Mouse (Mus musculus): ENCODE data around the gene 4833427G06Rik. TPM values are rescaled to one million over a fixed set of nuclear protein-coding genes. Genes with fewer than 3 reads are reported as not detected.
"Not testable (repeated sequence)": the region's sequence is repeated elsewhere in the genome, so short reads cannot be mapped to it uniquely, and the experiment has no call there.

4833427G06Rik gene
- total RNA-seq (2017), result not detected in 2 replicates

DNA sequence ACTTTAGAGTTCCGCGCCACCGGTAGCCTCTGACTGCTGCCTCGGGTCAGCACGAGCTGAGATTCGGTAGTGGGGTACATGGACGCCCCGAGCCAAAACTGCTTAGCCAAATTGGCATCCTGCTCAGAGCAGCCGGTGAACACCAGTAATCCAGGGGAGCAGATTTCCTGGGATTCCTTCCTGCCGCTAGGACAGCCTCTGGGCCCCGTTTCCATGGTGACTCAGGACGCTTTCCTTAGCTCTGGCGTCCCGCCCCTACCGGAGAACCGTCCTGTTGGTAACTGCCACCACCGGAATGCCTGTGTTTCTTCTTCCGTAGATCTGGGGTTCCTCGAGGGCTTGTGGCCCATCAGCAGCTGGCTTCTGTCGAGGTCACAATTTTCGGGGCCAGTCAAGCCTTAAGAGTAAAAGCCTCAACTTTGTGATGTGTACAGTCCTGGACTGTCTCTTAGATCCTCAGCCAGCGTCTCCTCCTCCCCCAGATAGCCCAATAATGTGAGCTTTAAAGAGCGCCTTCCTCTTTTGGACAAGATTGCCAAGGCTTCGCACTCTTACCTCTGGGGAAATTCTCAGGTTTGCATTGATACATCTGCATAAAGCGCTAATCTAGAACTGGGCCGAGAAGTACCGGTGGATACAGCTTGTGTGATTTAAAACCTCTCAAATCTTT is at the start of gene 4833427G06Rik:
TSS of gene 4833427G06Rik (minus strand) at position 323 of the 670 bp plus-strand sequence.
- ATAC-seq (replicated peaks in 1 of 2; ENCODE audit: insufficient read depth in 1 of 2, low FRiP score in 2 of 2, low TSS enrichment in 1 of 2, low read depth in 1 of 2, poor library complexity in 2 of 2, severe bottlenecking in 2 of 2), result peak; percentile 43 to 52; a peak in 3 of 4 replicates

- ATAC-seq (replicated peaks in 1 of 2; ENCODE audit: insufficient read depth in 1 of 2, low FRiP score in 2 of 2, low TSS enrichment in 1 of 2, low read depth in 1 of 2, poor library complexity in 2 of 2, severe bottlenecking in 2 of 2), result no peak
Measured at GRCm38 (mm10) chr9:51147294-51147693, 45.4 kb upstream of the 4833427G06Rik start.

GRCm38 (mm10) chr9:51146496-51146895 is 44.6 kb upstream of the 4833427G06Rik start:
- ATAC-seq (replicated peaks in 1 of 2; ENCODE audit: insufficient read depth in 1 of 2, low FRiP score in 2 of 2, low TSS enrichment in 1 of 2, low read depth in 1 of 2, poor library complexity in 2 of 2, severe bottlenecking in 2 of 2), result peak in 1 of 2 experiments; percentile 43; a peak in 1 of 4 replicates

DNA sequence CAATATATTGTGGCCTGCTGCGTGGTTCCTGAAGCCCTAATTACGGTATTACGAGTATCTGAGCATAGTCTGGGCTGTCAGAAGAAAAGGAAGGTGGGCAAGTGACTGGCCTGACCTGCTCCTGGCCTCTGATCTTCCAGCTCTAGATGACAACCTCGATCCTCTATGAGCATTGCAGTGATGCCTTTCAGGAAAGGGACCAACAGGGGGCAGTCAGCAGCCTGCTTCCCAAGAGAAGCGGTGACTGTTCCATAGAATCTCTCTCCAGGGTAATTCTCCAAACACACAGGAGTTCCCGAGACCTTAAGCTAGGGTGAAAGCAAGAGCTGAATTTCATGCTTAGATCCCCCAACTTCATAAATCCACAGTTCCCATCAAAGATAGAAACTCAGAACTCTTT is 42.3 kb upstream of the 4833427G06Rik start:
- ATAC-seq (replicated peaks in 1 of 2; ENCODE audit: insufficient read depth in 1 of 2, low FRiP score in 2 of 2, low TSS enrichment in 1 of 2, low read depth in 1 of 2, poor library complexity in 2 of 2, severe bottlenecking in 2 of 2), result no peak

GRCm38 (mm10) chr9:51143437-51143836 is 41.6 kb upstream of the 4833427G06Rik start:
- no peak for ATAC-seq (replicated peaks in 1 of 2; ENCODE audit: insufficient read depth in 1 of 2, low FRiP score in 2 of 2, low TSS enrichment in 1 of 2, low read depth in 1 of 2, poor library complexity in 2 of 2, severe bottlenecking in 2 of 2)

GRCm38 (mm10) chr9:51140711-51141110 is 38.8 kb upstream of the 4833427G06Rik start:
- ATAC-seq (replicated peaks in 1 of 2; ENCODE audit: insufficient read depth in 1 of 2, low FRiP score in 2 of 2, low TSS enrichment in 1 of 2, low read depth in 1 of 2, poor library complexity in 2 of 2, severe bottlenecking in 2 of 2), result no peak

GRCm38 (mm10) chr9:51139401-51139800 is 37.5 kb upstream of the 4833427G06Rik start:
- not testable (repeated sequence) for ATAC-seq (replicated peaks in 1 of 2; ENCODE audit: insufficient read depth in 1 of 2, low FRiP score in 2 of 2, low TSS enrichment in 1 of 2, low read depth in 1 of 2, poor library complexity in 2 of 2, severe bottlenecking in 2 of 2)

GRCm38 (mm10) chr9:51138301-51138700 is 36.4 kb upstream of the 4833427G06Rik start:
- no peak for ATAC-seq (replicated peaks in 1 of 2; ENCODE audit: insufficient read depth in 1 of 2, low FRiP score in 2 of 2, low TSS enrichment in 1 of 2, low read depth in 1 of 2, poor library complexity in 2 of 2, severe bottlenecking in 2 of 2)

- no peak for ATAC-seq (replicated peaks in 1 of 2; ENCODE audit: insufficient read depth in 1 of 2, low FRiP score in 2 of 2, low TSS enrichment in 1 of 2, low read depth in 1 of 2, poor library complexity in 2 of 2, severe bottlenecking in 2 of 2)
Measured at GRCm38 (mm10) chr9:51137836-51138235, 36.0 kb upstream of the 4833427G06Rik start.

- ATAC-seq (replicated peaks in 1 of 2; ENCODE audit: insufficient read depth in 1 of 2, low FRiP score in 2 of 2, low TSS enrichment in 1 of 2, low read depth in 1 of 2, poor library complexity in 2 of 2, severe bottlenecking in 2 of 2), result no peak
Measured at GRCm38 (mm10) chr9:51137432-51137831, 35.6 kb upstream of the 4833427G06Rik start.

DNA sequence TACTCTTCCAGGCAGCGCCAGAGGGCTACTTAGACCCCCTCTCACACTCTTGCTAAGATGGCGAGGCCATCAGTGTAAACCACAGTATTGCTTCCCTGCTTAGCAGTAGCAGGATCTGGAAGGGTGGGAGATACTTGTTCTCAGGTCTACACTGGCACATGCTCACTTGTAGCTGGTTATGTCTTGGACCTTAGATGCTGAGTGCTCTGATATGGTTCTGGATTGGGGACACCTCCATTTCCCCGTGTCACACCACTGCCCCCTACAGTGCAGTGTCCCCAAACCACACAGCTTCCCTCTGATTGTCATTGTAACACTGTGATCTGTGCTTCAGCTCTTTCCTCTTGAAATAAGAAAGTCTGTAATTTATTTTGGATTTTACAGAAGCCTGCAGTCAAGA is 35.1 kb upstream of the 4833427G06Rik start:
- peak in 1 of 2 experiments; percentile 59; a peak in 1 of 4 replicates for ATAC-seq (replicated peaks in 1 of 2; ENCODE audit: insufficient read depth in 1 of 2, low FRiP score in 2 of 2, low TSS enrichment in 1 of 2, low read depth in 1 of 2, poor library complexity in 2 of 2, severe bottlenecking in 2 of 2)

- no peak for ATAC-seq (replicated peaks in 1 of 2; ENCODE audit: insufficient read depth in 1 of 2, low FRiP score in 2 of 2, low TSS enrichment in 1 of 2, low read depth in 1 of 2, poor library complexity in 2 of 2, severe bottlenecking in 2 of 2)
Measured at GRCm38 (mm10) chr9:51114767-51115166, 12.9 kb upstream of the 4833427G06Rik start.

DNA sequence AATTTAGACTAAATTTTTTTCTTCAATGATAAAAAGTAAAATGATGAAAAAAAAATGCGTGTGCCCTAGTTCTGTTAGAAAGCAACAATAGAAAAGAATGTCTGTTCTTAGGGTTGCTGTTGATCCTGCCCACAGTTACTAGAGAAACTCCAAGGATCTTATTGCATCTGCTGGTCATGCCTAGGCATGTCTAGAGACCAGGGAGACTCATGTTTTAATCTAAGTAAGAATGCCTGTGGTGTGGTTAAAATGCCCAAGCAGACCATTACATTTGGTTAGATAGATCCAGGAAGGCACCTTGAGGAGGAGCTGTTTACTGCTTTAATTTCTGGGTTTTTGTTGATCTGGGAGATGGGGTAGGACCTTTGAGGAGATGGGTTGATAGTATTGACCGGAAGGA is 3.9 kb upstream of the 4833427G06Rik start:
- no peak for ATAC-seq (replicated peaks in 1 of 2; ENCODE audit: insufficient read depth in 1 of 2, low FRiP score in 2 of 2, low TSS enrichment in 1 of 2, low read depth in 1 of 2, poor library complexity in 2 of 2, severe bottlenecking in 2 of 2)

- ATAC-seq (replicated peaks in 1 of 2; ENCODE audit: insufficient read depth in 1 of 2, low FRiP score in 2 of 2, low TSS enrichment in 1 of 2, low read depth in 1 of 2, poor library complexity in 2 of 2, severe bottlenecking in 2 of 2), result no peak; a peak in 1 of 4 replicates
Measured at GRCm38 (mm10) chr9:51103808-51104514, 2.1 kb upstream of the 4833427G06Rik start.

DNA sequence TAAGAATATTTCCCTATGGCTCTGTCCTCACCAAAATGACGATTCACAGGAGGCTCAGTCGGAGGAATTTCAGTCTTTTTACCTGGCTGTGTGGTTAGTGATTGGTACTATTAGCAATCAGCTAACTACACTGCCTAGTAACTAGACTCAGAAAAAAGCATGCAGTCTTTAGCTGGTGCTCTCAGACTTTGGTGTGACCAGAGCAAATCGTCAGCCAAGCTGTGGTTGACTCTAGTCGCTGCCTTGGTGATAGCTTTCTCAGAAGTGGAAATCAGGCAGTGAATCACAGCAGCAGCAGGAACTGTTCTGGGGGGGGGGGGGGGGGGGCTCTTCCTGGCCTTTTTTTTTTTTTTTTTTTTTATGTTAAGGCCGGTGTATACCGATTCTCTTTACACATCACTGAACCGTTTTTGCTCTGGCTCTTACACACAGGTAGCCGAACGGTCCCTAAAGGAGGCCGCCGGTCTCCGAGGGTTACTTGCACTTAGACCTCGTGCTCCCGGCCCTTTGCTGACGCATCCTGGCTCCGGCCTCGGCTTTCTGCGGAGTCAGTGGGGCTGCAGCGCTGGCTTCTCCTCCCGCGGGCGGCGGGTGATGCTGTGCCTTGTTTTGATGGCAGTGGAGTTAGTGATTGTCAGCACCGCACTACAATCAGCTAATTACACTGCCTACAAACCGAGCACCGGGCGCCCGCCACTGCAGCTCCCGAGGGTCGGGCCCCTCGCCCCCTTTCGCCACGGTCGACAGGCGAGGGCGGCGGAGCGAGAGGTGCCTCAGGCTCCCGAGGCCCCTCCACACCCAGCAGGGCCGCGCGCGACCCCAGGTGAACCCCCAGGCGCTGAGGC is 1.3 kb upstream of the 4833427G06Rik start:
- ATAC-seq (replicated peaks in 1 of 2; ENCODE audit: insufficient read depth in 1 of 2, low FRiP score in 2 of 2, low TSS enrichment in 1 of 2, low read depth in 1 of 2, poor library complexity in 2 of 2, severe bottlenecking in 2 of 2), result peak; percentile 48 to 57; a peak in 3 of 4 replicates

DNA sequence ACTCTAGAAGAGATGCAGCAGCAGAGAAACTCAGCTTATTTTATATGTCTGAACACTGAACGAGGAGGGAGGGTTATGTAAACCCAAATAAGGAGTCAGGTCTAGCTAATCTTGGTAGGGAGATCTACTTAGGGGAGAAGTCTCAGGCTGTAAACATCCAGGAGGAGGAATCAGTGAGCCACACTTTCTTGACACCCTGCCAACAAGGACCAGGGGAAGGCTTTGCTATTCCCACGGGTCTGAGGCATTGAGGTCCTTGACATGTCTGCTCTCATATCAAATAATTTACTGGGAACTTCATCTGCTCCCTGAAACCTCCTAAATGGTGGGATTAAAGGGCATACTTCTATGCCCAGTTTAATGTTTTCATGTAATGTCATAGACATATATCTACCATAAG is 5.6 kb downstream of the 4833427G06Rik start:
- no peak for ATAC-seq (replicated peaks in 1 of 2; ENCODE audit: insufficient read depth in 1 of 2, low FRiP score in 2 of 2, low TSS enrichment in 1 of 2, low read depth in 1 of 2, poor library complexity in 2 of 2, severe bottlenecking in 2 of 2)

DNA sequence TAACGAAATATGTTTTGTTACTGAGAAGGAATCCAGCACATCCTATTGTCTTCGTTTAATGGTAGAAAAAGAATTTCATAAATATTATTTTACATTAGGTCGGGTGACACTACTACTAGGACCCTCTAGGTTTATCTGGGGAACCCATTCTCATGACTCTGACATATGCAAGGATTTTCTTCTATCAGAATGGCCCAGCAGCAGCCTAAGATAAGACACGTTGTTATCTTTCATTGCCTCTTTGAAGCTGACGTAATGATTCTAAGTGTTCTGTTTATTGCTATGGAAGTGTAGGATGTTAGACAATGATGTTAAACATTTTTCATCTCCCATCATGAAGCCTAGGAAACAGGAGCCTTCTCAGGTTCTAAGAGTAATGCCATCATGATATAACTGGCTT is 8.2 kb downstream of the 4833427G06Rik start:
- no peak for ATAC-seq (replicated peaks in 1 of 2; ENCODE audit: insufficient read depth in 1 of 2, low FRiP score in 2 of 2, low TSS enrichment in 1 of 2, low read depth in 1 of 2, poor library complexity in 2 of 2, severe bottlenecking in 2 of 2)

DNA sequence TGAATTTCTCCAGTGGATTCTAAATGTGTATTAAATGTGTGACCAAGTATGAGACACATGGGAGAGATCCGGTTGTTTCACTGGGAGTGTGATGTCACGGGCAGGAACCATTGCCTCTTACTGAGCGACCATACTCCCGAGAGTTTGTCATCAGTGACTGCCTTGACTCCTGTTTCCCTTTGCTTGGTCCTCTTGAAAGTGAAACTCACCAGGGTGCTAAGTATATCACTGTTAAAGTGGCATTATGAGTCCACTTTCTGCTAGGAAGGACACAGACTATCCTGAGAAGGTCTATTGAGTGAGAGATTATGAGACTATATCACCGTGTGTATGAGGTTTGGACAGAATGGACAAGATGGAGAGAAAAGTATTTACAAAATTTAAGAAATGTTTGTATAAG is 20.3 kb downstream of the 4833427G06Rik start:
- no peak for ATAC-seq (replicated peaks in 1 of 2; ENCODE audit: insufficient read depth in 1 of 2, low FRiP score in 2 of 2, low TSS enrichment in 1 of 2, low read depth in 1 of 2, poor library complexity in 2 of 2, severe bottlenecking in 2 of 2)

All from hematopoietic stem cell, adult 5-6 weeks (primary cell).